Mouse (Mus musculus) cerebellum, postnatal 14 days (tissue): ENCODE results near the gene Cdc42ep4.

Experiments used
- DNase-seq, 2 experiments: peaks; one replicate each; pipeline ENCODE4 v3.0.0; 2021; ENCODE audit warnings: mixed read lengths in 2 of 2

The Cdc42ep4 gene

DNA sequence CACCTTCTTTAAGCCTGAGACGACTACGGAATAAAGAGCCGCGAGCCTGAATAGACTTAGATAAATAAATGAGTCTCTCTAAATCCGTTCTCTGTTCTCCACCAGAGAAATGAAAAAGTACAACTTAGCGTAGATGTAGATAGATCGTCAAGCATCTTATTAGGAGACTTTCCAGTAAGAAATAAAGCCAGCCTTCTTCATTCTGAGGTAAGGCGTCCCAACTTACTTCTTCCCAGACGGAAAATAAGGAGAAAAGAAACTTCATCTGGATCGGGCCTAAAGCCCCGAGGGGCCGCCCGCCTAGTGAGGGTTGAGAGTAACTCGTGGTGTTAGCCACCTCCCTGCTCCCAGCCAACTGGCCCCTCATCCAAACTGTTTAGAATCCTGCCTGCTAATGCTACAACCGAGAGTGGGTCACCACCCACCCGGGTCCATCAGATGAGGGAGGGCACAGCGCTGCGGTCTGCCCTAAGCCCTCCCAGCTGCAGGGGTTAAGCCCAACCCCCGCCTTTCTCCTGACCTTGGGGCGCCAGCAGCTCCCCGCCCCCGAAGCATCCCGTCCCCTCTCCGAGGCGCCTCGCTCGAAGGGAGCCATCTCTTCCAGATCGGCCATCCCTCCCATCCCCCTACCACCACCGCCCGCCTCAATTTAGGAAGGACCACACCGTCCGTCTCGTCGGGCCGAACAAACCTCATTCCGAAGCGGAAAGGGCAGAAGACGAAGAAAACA lies 68.6 kb downstream of the Cdc42ep4 start:
- peak; percentile 62 to 71 for DNase-seq

DNA sequence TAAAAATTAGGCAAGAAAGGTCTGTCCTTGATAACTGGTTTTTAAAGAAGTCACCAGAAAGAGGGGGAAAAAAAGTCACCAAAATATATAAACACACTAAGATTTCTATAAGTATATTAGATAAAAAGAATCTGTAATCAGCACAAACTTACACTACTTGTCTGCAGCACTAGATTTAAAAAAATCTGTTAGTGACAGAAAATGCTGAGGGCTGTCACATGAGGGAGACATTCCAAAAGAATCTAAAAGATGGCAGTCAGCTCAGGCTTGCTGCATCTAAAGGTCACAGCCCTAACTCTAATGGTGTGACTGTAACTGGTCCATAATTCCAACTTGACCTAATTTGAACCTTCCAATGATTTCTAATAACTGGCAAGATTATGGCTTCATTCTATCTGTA lies 69.7 kb downstream of the Cdc42ep4 start:
- no peak for DNase-seq

DNA sequence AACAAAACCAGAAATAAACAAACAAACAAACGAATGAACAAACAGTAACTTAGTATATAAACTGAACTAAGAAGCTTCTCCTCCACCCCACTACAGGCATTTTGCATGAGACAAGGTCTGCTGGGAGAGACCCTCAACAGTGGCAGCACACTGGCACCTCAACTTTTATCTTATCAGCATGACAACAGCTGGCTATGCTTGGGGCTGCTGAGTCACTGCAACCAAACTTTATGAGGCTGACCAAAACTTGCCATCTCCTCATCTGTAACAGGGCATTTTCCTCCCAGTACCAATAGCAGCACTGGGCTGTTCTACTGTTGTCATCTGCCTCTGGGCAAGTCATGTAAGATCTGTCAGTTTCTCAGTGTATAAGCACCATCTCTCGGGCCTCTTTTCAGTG lies 70.7 kb downstream of the Cdc42ep4 start:
- no peak for DNase-seq

DNA sequence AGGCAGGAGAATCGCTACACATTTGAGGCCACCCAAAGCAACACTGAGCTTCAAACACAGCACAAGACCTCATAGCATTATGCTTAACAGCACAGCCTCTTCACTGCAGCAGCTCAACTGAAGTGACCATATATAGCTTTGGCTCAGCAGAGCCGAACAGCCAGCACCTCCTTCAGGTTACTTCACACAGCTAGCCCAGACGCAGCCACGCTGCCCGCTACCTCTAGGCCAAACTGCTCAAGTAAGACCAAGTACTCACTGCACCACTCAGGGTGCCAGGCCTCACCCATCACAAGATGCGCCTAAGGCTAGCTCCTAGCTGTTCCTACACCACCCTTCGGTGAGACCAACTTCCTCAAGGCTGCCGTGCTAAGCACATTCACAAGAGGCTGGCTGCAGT lies 73.3 kb downstream of the Cdc42ep4 start:
- DNase-seq: no peak

DNA sequence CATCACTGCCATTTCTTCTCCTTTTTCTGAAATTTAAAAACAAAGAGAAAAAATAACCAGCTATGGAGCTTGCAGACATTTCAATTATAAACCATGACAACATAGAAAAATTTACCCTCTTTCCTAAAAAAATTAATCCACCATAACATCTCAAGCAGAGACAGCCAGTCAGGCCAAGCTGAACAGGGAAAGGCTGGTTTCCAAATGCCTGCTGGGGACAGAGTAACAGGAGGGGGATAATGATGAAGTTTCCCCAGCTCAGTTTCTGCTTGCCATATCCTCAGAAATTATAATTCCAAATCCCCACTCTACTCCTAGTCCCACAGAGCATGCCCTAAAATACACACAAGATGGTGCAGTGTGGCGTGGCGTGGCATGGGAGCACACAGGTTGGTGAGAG lies 74.3 kb downstream of the Cdc42ep4 start:
- DNase-seq: peak; percentile 37 to 44
